Mouse (Mus musculus) B cell, adult 2 months (primary cell): ENCODE data around the gene U90926.

Source experiments
- DNase-seq, 2 experiments: peaks; one replicate each; pipeline ENCODE4 v3.0.0; 2022

Gene U90926

GRCm38 (mm10) chr5:92215308-92215707 lies at the start of gene U90926:
Gene U90926, minus strand, starts transcription at chr5:92215408.
- no peak for DNase-seq

GRCm38 (mm10) chr5:92263761-92264359 lies 48.7 kb upstream of the U90926 start:
- DNase-seq, result no peak

GRCm38 (mm10) chr5:92262646-92263045 lies 47.4 kb upstream of the U90926 start:
- DNase-seq, result no peak

- DNase-seq, result no peak
Observed at GRCm38 (mm10) chr5:92256218-92256617, 41.0 kb upstream of the U90926 start, which contains the start of gene Ppef2. Gene Ppef2, minus strand, starts transcription at chr5:92256278.

GRCm38 (mm10) chr5:92254476-92254875 lies 39.3 kb upstream of the U90926 start:
- no peak for DNase-seq

GRCm38 (mm10) chr5:92252797-92253343 lies 37.7 kb upstream of the U90926 start:
- DNase-seq, result no peak

GRCm38 (mm10) chr5:92252031-92252430 lies 36.8 kb upstream of the U90926 start:
- no peak for DNase-seq

DNA sequence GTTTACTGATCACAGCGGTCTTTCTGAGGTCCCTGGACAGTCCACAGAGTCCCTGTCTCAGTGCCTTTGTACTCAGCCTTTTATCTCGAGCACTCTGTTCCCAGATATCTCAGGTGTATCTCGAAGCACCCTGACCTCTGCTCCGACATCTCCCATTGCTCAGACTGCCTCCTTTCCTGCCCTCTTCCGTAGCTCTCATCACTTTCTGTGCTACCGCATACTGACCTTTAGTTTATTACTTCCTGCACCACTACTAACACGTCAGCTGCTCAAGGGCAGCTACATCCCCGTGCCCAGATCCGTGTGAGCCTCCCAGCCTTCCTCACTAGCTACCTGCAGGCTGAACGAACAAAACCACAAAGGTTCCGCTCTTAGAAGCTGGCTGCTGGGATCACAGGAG lies 33.4 kb upstream of the U90926 start:
- DNase-seq, result no peak

- DNase-seq, result peak in 1 of 2 experiments; percentile 9
Observed at GRCm38 (mm10) chr5:92245483-92245882, 30.3 kb upstream of the U90926 start.

GRCm38 (mm10) chr5:92244900-92245299 lies 29.7 kb upstream of the U90926 start:
- DNase-seq, result no peak

DNA sequence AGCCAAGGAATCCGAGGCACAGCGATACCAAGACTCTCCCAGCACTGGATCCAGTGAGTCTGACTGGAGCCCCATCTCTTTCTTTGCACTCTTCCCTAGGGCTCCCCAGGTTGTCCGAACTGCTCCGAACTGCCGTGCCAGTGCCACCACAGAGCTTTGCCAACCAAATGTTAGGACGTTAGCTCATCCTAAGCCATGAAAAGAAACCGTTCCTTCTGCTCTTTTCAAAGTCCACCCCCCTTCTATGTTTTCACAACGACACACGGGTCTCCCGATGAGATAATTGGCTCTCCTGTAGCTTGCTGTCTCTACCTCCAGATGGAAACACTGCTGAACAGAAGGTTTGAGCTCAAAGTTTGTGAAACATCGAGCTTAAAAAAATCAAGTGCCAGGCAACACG lies 25.6 kb upstream of the U90926 start:
- no peak for DNase-seq

- peak in 1 of 2 experiments; percentile 14 for DNase-seq
Observed at GRCm38 (mm10) chr5:92239333-92240232, 24.4 kb upstream of the U90926 start.

DNA sequence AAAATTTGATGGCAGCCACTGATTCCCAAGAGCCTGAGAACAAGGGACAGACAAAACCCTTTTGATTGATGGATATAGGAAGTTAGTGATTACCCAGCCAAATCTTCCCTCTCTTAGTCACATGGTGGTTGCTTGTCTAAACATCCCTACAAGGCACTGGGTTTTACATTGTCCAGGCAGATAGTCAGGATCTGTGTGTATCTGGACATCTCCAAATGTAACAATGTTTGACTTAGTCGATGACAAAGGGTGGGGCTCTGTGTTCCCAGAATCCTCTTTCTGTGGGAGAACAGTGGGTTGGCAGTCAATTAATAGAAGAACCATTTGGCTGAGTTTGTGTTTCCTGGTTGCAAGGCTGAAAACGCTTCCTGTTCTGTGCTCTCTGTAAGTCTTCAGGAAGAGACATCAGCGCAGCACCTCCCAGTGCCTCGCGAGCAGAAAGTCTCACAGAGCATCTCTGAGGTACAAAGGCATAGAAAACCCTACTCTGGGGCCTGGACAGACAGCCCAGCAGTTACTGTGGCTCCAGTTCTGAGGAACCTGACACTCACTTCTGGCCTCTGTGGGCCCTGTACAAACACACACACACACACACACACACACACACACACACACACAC lies 19.8 kb upstream of the U90926 start:
- DNase-seq, result no peak

DNA sequence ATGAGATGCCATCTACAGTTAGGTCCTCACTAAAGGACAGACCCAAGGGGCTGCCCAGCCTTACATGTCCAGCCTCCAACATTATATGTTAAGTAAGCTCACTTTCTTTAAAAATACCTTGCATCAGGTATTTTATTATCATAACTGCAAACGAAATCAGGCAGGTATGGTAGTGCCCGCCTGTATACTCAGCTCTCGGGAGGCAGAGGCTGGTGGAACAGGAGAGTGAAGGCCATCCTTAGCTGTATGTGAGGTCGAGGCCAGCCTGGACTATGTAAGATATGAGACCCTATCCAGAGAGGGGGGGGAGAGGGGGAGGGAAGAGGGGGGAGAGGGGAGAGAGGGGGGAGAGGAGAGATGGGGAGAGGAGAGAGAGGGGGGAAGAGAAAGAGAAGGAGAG lies 18.2 kb upstream of the U90926 start:
- DNase-seq, result no peak

DNA sequence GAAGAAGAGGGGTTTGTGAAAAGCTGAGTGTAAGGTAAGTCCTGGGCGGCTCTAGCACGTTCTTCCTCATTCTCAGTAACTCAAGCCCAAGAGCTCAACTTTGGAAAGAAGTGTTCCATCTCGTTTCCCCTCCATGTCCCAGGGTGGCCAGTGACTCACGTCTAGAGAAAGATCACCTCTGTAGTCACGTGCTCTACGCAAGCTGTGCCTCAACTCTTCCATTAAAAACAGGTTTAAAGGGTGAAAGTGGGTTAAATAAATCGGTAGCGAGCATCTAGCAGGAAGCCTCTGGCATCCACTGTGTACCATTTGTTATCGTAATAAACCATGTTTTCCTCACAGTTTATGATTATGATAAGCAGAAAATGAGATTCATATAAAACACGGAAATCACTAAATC lies 16.6 kb upstream of the U90926 start:
- no peak for DNase-seq

DNA sequence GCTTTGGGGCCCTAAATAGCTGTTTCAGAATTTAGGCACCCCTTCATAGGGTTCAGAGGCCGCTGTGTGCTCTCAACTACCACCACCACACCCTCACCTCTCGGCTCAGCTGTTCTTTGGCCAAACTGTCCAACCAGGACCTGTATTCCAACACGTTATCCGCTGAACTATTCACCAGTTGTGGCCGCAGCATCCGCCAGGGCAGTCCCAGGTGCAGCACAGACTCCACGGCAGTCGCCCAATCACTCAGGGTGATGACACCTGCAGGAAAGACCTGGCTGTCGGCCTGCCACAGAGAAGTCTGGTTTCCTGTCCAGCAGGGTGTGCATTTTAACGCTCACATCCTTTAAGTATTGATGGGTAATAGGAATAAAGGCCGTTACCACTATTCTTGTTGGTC lies 15.1 kb upstream of the U90926 start:
- DNase-seq, result no peak

DNA sequence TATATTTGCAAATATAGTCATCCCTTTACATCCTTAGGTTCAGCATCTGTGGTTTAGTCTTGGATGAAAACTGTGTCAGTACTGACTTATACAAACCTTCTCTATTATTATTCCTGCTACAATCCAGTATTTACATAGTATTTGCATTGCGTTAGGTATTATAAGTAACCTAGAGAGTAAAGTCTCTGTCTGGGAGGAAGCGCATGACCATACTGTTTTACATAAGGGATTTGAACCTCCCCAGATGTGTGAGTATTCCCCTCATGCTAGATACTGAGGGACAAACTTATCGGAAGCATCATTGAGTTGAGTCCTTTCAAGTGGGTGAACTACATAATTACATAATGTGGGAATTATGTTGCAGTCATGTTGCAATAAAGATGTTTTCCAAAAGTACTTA lies 14.3 kb upstream of the U90926 start:
- DNase-seq, result no peak

GRCm38 (mm10) chr5:92228776-92229175 lies 13.6 kb upstream of the U90926 start:
- DNase-seq, result no peak

GRCm38 (mm10) chr5:92227782-92228181 lies 12.6 kb upstream of the U90926 start:
- no peak for DNase-seq

GRCm38 (mm10) chr5:92220287-92220902 lies 5.2 kb upstream of the U90926 start:
- DNase-seq, result no peak

DNA sequence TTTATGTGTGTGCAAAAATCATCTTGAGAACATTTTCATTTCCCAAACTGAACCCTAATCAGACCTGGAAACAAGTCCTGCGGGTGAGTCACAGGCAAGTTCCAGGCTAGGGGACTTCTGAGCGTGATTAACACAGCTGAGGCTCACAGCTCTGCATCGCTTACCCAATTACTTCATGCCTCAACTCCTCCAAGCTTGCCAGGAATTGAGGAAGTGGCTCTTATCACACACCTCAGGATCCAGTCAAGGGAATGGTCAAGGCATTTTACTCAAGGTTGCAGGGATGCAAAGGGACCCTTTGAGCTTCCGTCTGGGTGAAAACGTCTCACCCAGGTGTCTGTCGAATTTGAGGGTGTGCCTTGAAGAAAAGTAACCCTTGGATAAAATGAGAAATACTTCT lies 4.6 kb upstream of the U90926 start:
- DNase-seq, result no peak

GRCm38 (mm10) chr5:92218915-92219793 lies 3.9 kb upstream of the U90926 start:
- DNase-seq, result no peak
